18 mouse cellular contexts compared by ENCODE assay signal in the genomic region with DNA sequence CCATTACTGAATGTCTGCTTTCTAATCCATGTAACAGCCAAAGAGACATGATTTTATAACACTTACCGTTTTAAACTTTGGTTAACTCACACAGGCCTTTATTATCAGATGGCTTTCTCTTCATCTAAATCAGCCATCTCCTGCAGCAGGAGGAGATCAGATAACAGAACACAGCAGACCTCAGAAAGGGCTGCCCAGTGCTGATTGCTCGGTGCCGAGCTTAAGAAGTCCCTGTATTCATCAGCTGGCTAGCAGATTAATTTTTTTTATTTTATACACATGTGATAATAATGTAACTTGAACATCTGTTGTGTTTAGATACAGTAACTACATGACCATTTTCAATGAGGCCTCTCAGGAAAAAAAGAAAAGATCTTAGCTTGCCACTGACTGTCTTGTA.
DNase-seq lines count a peak whose midpoint lies in the region; ATAC-seq and TF ChIP-seq lines count a peak whose summit lies in the region.
"Had no signal": no experiment of that assay in that cellular context is flagged by ENCODE, and none has a peak within 500 bp of the region (broad histone marks: within the 10 kb centered on the region; RNA-seq: fewer than 3 reads in every experiment).

No protein-coding gene starts in this region.

- H3K27me3 ChIP-seq in embryonic facial prominence, embryonic 14.5 days (replicated peaks; ENCODE audit: control insufficient read depth, insufficient read depth, low read length), result no peaks in the 10 kb centered on the region
- H3K27me3 ChIP-seq in embryonic facial prominence, embryonic 10.5 days (replicated peaks; ENCODE audit: low read depth, poor library complexity, severe bottlenecking), result no peaks in the 10 kb centered on the region
- H3K27me3 ChIP-seq in kidney, adult 2 months (replicated peaks; ENCODE audit: control insufficient read depth, insufficient read depth, low read length), result no peaks in the 10 kb centered on the region
- H3K27me3 ChIP-seq in forebrain, embryonic 16.5 days (replicated peaks; ENCODE audit: control insufficient read depth, insufficient read depth, low read length), result no peaks in the 10 kb centered on the region
- no peaks in the 10 kb centered on the region for H3K27me3 ChIP-seq in forebrain, embryonic 10.5 days (ENCODE audit: poor library complexity, severe bottlenecking)
- H3K27me3 ChIP-seq: embryonic facial prominence, embryonic 12.5 days; forebrain, embryonic 13.5 days; heart, embryonic 13.5 days; hindbrain, embryonic 12.5 days; Patski had no signal

- no peak for TF ChIP-seq POLR2A in kidney, adult 2 months (IDR thresholded peaks at IDR 0.05; ENCODE audit: low read depth, low read length)

- H3K9ac ChIP-seq in embryonic facial prominence, embryonic 14.5 days (ENCODE audit: low read depth, low read length), result no peak overlapping the region
- H3K9ac ChIP-seq in forebrain, embryonic 16.5 days (replicated peaks; ENCODE audit: low read depth, low read length), result no peak overlapping the region
- H3K9ac ChIP-seq: embryonic facial prominence, embryonic 12.5 days; forebrain, embryonic 13.5 days; heart, embryonic 13.5 days; hindbrain, embryonic 12.5 days had no signal

- ATAC-seq in embryonic facial prominence, embryonic 14.5 days (ENCODE audit: low read depth), result no peak
- ATAC-seq in common myeloid progenitor, adult 5-6 weeks (replicated peaks; ENCODE audit: low read depth, poor library complexity, severe bottlenecking), result 0 out of 2 replicates have a peak, but pooled peaks have one; percentile 10
- no peak for ATAC-seq in forebrain, embryonic 16.5 days
- ATAC-seq: forebrain, embryonic 13.5 days; hindbrain, embryonic 16.5 days had no signal

- H3K4me3 ChIP-seq in embryonic facial prominence, embryonic 14.5 days (ENCODE audit: low read depth, low read length), result no peak overlapping the region
- no peak overlapping the region for H3K4me3 ChIP-seq in embryonic facial prominence, embryonic 10.5 days
- no peak overlapping the region for H3K4me3 ChIP-seq in kidney, adult 2 months (ENCODE audit: insufficient read depth, low read depth, low read length)
- H3K4me3 ChIP-seq in forebrain, embryonic 16.5 days (replicated peaks; ENCODE audit: low read length), result no peak overlapping the region
- H3K4me3 ChIP-seq in forebrain, embryonic 10.5 days, result no peak overlapping the region
- H3K4me3 ChIP-seq: embryonic facial prominence, embryonic 12.5 days; forebrain, embryonic 13.5 days; heart, embryonic 13.5 days; hindbrain, embryonic 12.5 days had no signal

- TF ChIP-seq CTCF in kidney, adult 2 months (conservative IDR thresholded peaks at IDR 0.05; ENCODE audit: insufficient read depth, insufficient read length, low read depth, low read length), result no peak

- WGBS in embryonic facial prominence, embryonic 14.5 days, result 48% methylated on average over 3 of the region's 3 CpGs
- 78% methylated on average over 3 of the region's 3 CpGs for WGBS in embryonic facial prominence, embryonic 10.5 days
- 81% methylated on average over 3 of the region's 3 CpGs for WGBS in kidney, adult 2 months
- 87% methylated on average over 3 of the region's 3 CpGs for WGBS in forebrain, embryonic 16.5 days
- 87% methylated on average over 3 of the region's 3 CpGs for WGBS in forebrain, embryonic 10.5 days

- no peak overlapping the region for H3K4me2 ChIP-seq in embryonic facial prominence, embryonic 14.5 days (ENCODE audit: low read depth, low read length)
- no peak overlapping the region for H3K4me2 ChIP-seq in forebrain, embryonic 16.5 days (ENCODE audit: low read length)
- H3K4me2 ChIP-seq: embryonic facial prominence, embryonic 12.5 days; forebrain, embryonic 13.5 days; heart, embryonic 13.5 days; hindbrain, embryonic 12.5 days had no signal

- peaks cover 8% of the 10 kb centered on the region; the same call in 1 of the 2 replicates for H3K4me1 ChIP-seq in embryonic facial prominence, embryonic 14.5 days (ENCODE audit: control insufficient read depth, insufficient read depth, low read length)
- H3K4me1 ChIP-seq in embryonic facial prominence, embryonic 10.5 days, result 0 out of 2 replicates have a peak, but pooled peaks cover 3% of the 10 kb centered on the region
- peaks cover 18% of the 10 kb centered on the region; the same call in 1 of the 2 replicates for H3K4me1 ChIP-seq in kidney, adult 2 months (ENCODE audit: control insufficient read depth, insufficient read depth, low read length)
- H3K4me1 ChIP-seq in forebrain, embryonic 16.5 days (replicated peaks; ENCODE audit: control insufficient read depth, insufficient read depth, low read length), result no peaks in the 10 kb centered on the region; the same call in 1 of the 2 replicates
- no peaks in the 10 kb centered on the region for H3K4me1 ChIP-seq in forebrain, embryonic 10.5 days
- H3K4me1 ChIP-seq: forebrain, embryonic 13.5 days; hindbrain, embryonic 12.5 days had no signal

- no peaks in the 10 kb centered on the region for H3K9me3 ChIP-seq in embryonic facial prominence, embryonic 14.5 days (ENCODE audit: control insufficient read depth, low read length)
- no peaks in the 10 kb centered on the region for H3K9me3 ChIP-seq in embryonic facial prominence, embryonic 10.5 days
- no peaks in the 10 kb centered on the region for H3K9me3 ChIP-seq in forebrain, embryonic 16.5 days (ENCODE audit: control insufficient read depth, low read length)
- H3K9me3 ChIP-seq in forebrain, embryonic 10.5 days, result no peaks in the 10 kb centered on the region
- H3K9me3 ChIP-seq: embryonic facial prominence, embryonic 12.5 days; forebrain, embryonic 13.5 days; heart, embryonic 13.5 days; hindbrain, embryonic 12.5 days had no signal

- H3K36me3 ChIP-seq in embryonic facial prominence, embryonic 14.5 days (ENCODE audit: control insufficient read depth, insufficient read depth, low read length), result no peaks in the 10 kb centered on the region
- H3K36me3 ChIP-seq in embryonic facial prominence, embryonic 10.5 days (replicated peaks), result no peaks in the 10 kb centered on the region
- H3K36me3 ChIP-seq in kidney, adult 2 months (ENCODE audit: control insufficient read depth, insufficient read depth, low read length), result no peaks in the 10 kb centered on the region
- no peaks in the 10 kb centered on the region for H3K36me3 ChIP-seq in forebrain, embryonic 16.5 days (ENCODE audit: control insufficient read depth, insufficient read depth)
- H3K36me3 ChIP-seq in forebrain, embryonic 10.5 days (replicated peaks), result no peaks in the 10 kb centered on the region
- H3K36me3 ChIP-seq: embryonic facial prominence, embryonic 12.5 days; heart, embryonic 13.5 days; hindbrain, embryonic 12.5 days had no signal

- no peak for DNase-seq in embryonic facial prominence, embryonic 14.5 days (ENCODE audit: low spot score)
- no peak for DNase-seq in embryonic facial prominence, embryonic 10.5 days (ENCODE audit: low spot score)
- DNase-seq in kidney, adult 2 months, result no peak
- no peak for DNase-seq in kidney, adult 18-20 months
- no peak for DNase-seq in forebrain, embryonic 10.5 days (ENCODE audit: extremely low spot score, low spot score)
- DNase-seq: cerebellum, adult 18-20 months; cerebellum, adult 9-11 months; cerebellum, postnatal 36 days; embryo, embryonic 11 days; heart, postnatal 4 days had no signal

- H3K27ac ChIP-seq in embryonic facial prominence, embryonic 14.5 days (replicated peaks; ENCODE audit: low read depth, low read length), result 0 out of 2 replicates have a peak overlapping the region, but pooled peaks have one; percentile 63
- H3K27ac ChIP-seq in embryonic facial prominence, embryonic 10.5 days (replicated peaks), result no peak overlapping the region
- H3K27ac ChIP-seq in kidney, adult 2 months (ENCODE audit: insufficient read depth, low read depth, low read length), result peak overlapping the region; percentile 6; the same call in 1 of the 2 replicates
- no peak overlapping the region for H3K27ac ChIP-seq in forebrain, embryonic 16.5 days (ENCODE audit: low read length)
- H3K27ac ChIP-seq in forebrain, embryonic 10.5 days, result no peak overlapping the region
- H3K27ac ChIP-seq: embryonic facial prominence, embryonic 12.5 days; forebrain, embryonic 13.5 days; heart, embryonic 13.5 days; hindbrain, embryonic 12.5 days had no signal

Comparison
In these comparisons a context has a peak if more than half of its experiments do, and no peak if none do; other contexts are left out.
1. H3K27ac ChIP-seq: peak in embryonic facial prominence, embryonic 14.5 days (single experiment) and kidney, adult 2 months (single experiment); none in embryonic facial prominence, embryonic 10.5 days (single experiment), forebrain, embryonic 16.5 days (single experiment) and forebrain, embryonic 10.5 days (single experiment).